Mouse (Mus musculus) mouse trophoblast stem cell (cell line): ENCODE data around the gene Slc34a3.

ENCODE experiments used
- in situ Hi-C, 2 experiments: fragments of 300-500 bp; cut with MseI, MboI; formaldehyde crosslinking; loops; 2 replicates in 1 of 2; 3 replicates in 1 of 2; pipeline ENCODE4 v1.15.1; 2025

Slc34a3 gene

GRCm38 (mm10) chr2:25194486-25195171 is 39.5 kb downstream of the Slc34a3 start:
- in situ Hi-C loops, result no loop called here

- in situ Hi-C loops, result no loop called here
Observed at GRCm38 (mm10) chr2:25194006-25194405, 40.2 kb downstream of the Slc34a3 start.

GRCm38 (mm10) chr2:25193330-25193770 is 40.8 kb downstream of the Slc34a3 start:
- in situ Hi-C loops, result no loop called here

- in situ Hi-C loops, result no loop called here
Observed at GRCm38 (mm10) chr2:25187841-25188240, 46.3 kb downstream of the Slc34a3 start.

- in situ Hi-C loops, result no loop called here
Observed at GRCm38 (mm10) chr2:25186575-25186930, 47.6 kb downstream of the Slc34a3 start.

GRCm38 (mm10) chr2:25185625-25186574 is 48.3 kb downstream of the Slc34a3 start:
- in situ Hi-C loops, result no loop called here

GRCm38 (mm10) chr2:25184496-25184895 is 49.7 kb downstream of the Slc34a3 start:
- in situ Hi-C loops, result no loop called here

- in situ Hi-C loops, result no loop called here
Observed at GRCm38 (mm10) chr2:25183336-25183735, 50.8 kb downstream of the Slc34a3 start.

GRCm38 (mm10) chr2:25182664-25183063 is 51.5 kb downstream of the Slc34a3 start:
- in situ Hi-C loops, result no loop called here

- in situ Hi-C loops, result no loop called here
Observed at GRCm38 (mm10) chr2:25181891-25182397, 52.2 kb downstream of the Slc34a3 start.

- in situ Hi-C loops, result no loop called here
Observed at GRCm38 (mm10) chr2:25180973-25181890, 52.9 kb downstream of the Slc34a3 start.

GRCm38 (mm10) chr2:25180478-25180903 is 53.7 kb downstream of the Slc34a3 start, which contains the start of gene Nrarp:
TSS of gene Nrarp (plus strand) at chr2:25180758.
- in situ Hi-C loops, result no loop called here

- in situ Hi-C loops, result no loop called here
Observed at GRCm38 (mm10) chr2:25179566-25180217, 54.5 kb downstream of the Slc34a3 start.
